Mouse (Mus musculus): ENCODE results near the gene Tubgcp5.
A peak's percentile ranks its signal among the peaks of the same experiment; 100 is the strongest.
"Not testable (repeated sequence)": the region's sequence is repeated elsewhere in the genome, so short reads cannot be mapped to it uniquely, and the experiment has no call there.

Tubgcp5 gene

DNA sequence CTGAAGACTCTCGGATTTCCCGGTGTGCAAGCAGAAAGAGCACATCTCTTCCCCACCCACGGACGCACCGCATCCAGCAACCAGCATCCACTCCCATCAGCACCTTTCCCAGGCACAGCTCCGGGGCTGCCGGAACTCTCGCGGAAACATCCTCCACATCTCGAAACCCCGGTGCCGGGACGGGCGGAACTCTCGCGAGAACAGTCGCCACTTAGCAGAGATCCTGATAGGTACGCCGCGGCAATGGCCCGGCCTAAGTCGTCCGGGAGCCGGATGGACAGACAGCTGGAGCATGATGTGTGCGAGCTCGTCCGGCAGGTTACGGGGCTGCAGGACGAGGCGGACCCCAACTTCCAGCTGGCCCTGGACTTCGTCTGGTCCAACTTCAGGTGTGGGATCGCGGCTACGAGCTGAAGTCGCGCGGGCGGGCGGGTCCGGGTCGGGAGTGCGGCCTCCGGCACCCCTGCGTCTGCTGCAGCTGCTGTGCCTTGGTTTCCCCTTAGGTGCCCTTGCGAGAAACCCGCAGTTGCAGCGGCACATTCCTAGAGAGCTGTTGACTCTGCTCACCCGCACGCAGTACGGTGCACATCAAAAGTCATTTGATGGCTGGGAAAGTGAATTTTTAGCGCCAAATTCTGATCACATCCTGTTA is at the start of gene Tubgcp5:
Gene Tubgcp5, plus strand, starts transcription at position 203 of the 652 bp plus-strand sequence.
- peak; percentile 99 for DNase-seq

DNA sequence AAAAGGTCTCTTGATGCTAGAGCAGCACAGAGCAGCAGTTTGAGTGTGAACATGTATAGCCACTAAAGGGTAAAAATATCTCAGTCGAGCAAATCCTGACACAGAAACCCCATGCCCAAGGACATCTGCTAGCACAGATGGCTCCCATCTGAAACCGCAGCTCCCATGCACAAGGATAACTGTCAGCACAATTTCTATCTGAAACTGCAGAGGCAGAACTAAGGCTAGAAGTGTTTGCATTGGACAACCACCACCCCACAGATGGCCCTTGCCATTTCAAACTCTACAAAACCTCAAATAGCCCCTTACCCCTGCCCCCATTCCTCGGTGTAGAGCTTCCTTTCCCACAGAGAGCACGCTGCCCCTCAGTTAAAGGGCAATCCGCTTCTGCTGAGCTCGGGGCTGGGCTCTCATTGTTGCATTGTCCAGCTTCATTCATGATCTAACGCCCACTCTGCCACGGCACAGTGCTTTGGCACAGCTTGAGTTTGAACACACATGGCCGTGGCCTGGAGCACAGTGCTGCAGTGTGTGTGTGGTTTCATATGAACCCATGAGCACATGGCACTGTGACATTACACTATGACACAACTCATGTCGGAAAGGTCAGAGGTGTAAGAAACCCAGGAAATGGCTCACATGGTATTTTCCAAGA is 49.3 kb upstream of the Tubgcp5 start:
- DNase-seq = peak; percentile 76 to 78

DNA sequence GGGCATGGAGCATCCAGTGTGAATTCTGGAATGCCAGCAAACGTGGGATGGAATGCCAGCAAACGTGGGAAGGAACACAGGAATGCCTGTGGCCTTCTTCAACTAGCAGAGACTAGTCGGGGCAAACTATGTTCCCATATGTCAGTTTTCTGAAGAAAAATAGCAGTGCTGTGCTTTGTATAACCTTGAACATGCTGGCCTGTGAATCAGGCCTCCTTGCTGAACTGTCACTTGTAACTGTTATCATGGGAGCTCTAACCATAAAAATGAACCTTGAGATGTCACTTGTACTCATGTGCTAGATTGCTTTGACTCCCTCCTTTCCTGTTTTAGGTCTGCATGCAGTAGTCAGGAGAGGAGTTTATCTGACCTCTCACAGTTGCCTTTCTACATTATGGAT is 43.1 kb upstream of the Tubgcp5 start:
- no peak for DNase-seq

DNA sequence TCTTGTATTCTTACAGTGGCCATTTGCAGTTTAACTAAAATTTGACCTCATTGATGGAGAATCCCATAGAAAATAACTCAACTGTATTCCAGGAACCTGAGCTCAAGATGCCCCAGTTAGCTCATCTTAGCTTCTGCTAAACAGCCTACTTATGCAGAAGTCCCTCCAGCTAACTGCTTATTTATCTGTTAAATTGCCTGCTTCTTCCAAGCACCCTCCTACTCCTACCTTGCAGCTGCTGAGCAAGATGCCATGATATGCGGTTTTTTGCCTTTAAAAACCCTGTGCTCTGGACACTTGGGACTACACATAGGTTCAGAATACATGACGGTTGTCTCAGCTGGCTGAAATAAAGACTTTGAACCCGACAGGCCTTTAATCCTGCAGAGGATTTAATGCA is 34.6 kb upstream of the Tubgcp5 start:
- DNase-seq = no peak

DNA sequence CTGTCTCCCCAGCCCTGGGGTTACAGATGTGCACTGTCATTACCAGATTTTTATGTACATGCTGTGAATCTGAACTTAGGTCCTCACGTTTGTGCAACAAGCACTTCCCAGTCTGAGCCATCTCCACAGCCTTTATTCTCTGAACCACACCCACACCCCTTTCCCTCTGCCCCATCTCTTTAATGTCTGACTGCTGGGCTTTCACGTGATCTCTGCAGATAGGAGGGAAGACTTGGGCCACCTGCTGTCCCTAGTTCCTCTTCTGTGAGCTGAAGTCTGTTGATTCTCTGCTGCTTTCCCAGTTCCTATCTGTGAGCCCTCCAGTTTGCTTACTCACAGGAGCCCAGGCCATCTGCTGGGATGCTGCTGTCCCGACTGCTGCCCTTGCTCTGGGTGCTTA is 26.0 kb upstream of the Tubgcp5 start, which contains the start of gene Siglech:
Gene Siglech, plus strand, starts transcription at position 253 of the 400 bp plus-strand sequence.
- no peak for DNase-seq

DNA sequence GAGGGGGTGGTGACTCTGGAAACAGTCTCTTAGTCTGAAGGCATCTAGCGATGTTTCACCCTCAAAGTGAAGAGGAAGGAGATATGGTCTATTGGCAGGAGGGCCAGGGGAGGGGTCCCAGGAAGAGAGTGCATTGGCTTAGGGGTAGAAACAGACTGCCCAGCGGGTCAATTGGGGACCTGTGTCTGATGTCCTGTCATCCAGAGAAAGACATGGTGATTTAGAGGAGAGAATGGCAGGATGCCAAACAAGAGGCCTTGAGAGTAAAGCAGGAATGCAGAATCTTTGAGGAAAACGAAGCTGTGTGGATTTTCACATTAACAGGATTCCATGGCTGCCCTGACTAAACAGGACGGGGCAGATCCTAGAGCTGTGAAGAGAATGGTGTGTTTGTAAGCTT is 13.9 kb upstream of the Tubgcp5 start:
- DNase-seq = peak; percentile 31 to 38

DNA sequence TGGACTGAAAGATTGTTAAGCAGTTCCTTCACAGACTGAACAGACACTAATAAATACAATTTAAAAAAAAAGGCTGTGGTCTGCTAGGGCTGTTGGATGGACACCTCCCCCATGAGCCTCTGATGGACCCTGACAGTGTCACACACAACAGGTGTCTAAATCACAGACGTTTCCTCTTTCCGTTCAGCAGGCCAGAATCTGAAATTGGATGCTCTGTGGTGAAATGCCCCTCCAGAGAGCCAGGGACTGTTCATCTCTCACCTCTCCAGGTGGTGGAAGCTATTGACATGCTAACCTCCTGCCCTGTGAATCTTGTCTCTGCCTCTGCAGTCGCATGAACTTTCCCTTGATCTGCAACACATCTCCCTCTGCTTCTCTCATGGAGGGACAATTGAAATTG is 11.5 kb upstream of the Tubgcp5 start:
- no peak for DNase-seq

DNA sequence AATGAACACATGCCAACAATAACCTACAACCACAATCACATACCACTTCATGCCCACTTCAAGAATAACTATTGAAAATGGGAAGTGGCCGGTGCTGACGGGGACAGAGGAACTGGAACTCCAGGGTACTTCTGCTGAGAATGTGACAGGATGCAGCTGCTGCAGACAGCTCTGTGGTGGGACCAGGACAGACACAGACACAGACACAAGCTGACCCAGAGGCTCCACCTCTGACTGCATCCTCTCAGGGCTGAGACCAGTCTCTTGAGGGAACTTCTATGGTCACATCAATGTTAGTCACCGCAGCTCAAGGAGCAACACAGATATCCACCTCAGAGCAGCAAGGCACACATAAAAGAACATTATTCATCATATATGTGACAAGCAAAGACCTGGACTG is 9.4 kb upstream of the Tubgcp5 start:
- no peak for DNase-seq

DNA sequence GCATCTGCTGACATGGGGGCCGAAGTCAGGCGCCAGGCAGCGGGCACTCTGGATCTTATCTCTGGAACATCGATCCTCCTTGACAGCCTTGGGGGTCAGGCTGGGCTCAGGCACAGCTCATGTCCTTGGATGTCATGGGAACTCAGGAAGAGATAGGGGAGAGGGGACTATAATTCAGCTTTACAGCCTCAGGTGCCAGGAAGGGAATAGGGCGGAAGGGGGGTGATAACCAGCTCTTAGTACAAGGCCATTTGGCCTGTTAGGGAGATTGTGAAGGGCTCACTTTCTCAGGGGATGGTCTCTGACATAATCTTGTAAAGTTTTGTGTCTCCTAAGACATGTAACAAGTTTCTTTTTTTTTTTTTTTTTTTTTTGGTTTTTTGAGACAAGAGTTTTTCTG is 3.4 kb upstream of the Tubgcp5 start:
- not testable (repeated sequence) for DNase-seq

DNA sequence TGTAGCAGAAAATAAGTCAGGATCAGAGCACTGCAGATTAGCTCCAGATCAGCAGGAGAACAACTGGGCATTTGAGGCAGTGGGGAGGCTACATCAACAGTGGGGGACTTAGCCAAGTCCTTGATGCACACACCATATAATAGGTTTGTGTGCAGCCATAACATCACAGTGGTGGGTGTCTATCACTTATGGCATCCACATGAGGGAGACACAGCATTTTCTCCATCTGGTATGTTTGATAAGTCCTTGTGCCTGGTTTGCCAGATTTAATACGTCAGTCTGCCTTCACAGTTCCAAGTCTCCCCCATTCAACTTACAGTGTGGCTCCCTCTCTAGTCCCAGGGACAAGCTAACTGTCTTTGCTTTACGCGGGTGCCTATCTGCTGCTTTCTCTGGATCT is 1.7 kb upstream of the Tubgcp5 start:
- no peak for DNase-seq

DNA sequence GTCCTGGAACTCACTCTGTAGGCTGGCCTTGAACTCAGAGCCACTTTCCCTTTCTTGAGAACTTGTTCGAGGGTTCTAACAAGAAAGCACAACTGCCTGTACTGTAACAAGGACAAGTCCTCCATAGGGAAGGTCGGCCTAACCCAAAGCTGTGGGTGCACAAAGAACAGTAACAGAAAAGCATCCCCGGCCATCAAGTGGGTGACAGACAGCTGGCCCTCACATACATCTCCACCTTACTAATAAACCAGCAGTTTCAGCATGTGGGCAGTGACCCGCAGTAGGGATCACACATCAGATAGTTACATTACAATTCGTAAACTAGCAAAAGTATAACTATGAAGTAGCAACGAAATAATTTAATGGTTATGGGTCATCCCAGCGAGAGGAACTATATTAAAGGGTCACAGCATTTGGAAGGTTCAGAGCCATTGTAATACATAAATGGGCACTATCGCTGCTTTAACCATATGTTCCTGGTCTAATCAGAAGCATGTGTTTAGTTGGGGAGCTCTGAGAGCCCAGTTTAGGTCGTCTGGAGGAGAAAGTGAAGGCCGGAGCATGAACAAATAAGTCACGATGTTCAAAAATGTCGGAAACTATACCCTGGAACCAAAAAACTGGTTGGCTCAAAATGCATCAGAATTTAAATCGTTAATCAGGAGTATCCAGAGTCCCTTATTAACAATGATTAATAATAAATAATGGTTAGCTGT is 560 bp upstream of the Tubgcp5 start:
- peak in 1 of 2 experiments; percentile 26 for DNase-seq

DNA sequence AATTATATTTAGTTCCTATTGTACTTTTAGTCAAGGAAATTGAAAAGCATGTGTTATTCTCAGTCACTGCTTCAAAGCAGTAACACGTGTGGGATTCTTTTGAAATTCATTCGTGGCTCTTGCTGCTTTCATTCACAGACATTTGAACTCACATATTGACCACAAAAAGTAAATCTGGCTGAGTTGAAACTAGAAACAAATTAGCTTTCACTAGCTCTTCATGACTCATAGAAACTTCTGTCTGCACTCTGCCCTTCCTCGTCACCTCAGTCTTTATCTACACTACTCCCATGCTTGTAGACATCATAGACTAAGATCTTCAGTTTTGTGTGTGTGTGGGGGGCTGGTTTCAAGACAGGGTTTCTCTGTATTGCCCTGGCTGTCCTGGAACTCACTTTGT is 6.0 kb downstream of the Tubgcp5 start:
- no peak for DNase-seq

DNA sequence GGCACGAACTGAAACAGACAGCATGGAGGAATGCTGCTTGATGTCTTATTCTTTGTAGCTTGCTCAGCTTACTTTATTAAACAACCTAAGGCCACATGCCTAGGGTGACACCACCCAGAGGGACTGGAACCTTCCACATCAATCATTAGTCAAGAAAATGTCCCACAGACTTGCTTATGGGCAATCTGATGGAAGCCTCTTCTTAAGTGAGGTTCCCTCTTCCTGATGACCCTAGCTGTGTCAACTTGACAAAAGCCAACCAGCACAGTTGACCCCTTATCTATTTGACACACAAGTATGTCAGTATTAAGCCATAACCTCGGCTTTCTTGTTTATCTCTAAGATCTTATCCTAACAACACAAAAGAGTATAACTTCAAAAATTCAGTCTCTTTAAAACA is 16.0 kb downstream of the Tubgcp5 start:
- no peak for DNase-seq

DNA sequence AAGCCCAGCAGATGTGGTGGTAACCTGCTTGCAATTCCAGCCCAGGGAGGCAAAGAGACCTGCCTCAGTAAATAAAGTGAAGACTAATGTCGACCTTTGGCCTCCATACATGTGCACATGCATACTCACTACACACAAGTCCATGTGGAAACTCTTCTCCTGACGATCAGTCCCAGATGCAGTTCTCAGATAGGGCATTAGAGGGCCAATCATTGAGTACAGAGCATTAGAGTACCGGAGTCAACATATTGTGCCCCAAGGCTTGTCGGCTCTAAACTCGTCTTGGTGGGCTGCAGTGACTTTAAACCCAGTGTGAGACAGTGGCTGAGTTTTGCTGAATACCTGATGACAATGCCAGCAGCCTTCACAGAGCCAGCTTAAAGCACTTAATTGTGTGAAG is 30.5 kb downstream of the Tubgcp5 start:
- DNase-seq = no peak

DNA sequence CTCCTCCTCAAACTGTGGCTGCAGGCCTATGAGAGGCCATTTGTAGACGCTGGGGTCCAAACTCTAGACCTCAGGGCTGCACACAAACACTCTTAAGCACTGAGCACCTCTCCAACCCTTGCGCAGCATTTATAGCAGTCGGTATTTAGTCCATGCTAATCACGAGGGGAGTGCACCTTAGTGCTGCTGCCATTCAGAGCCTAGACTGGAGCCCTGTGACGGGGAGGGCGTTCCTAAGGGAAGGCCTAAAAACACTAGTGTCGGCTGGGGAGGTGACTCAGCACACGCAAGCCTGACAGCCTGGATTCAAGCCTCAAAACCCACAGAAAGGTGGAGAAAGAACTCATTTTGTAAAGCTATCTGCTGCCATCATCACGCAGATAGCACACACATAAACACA is 33.6 kb downstream of the Tubgcp5 start:
- DNase-seq = no peak

DNA sequence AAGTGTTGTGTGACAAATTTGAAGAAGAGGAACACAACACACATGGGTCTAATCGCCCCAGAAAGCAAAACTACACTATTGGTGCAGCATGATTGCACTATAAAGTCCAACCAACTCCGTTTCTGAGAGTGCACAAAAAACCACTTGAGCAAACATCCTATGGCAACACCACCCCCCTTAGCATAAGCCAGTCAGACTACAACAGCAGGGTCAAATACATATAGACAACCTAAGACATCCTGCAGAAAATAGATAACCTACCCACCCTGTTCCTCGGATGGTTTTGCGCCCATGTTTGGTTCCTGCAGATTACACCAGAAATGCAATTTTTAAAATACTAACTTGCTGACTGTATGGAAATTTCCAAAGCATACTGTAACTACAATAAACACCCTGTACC is 42.9 kb downstream of the Tubgcp5 start:
- DNase-seq = no peak

DNA sequence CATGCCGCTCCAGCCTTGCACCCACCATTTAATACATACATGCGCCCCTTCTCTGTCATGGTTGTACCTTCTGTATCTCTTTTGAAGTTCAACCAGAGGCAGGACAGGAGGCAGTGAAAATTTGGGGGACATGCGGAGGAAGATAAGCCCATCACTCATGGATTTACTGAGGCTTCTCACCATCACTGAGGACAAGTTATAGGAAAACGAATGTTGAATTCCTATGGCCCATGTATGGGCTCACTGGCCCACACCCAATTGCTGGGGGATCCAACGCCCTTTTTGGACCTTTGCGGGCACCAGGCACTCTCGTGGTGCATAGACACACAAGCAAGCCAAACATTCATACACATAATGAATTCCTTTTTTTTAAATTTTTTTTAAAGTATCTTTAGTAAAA is 47.5 kb downstream of the Tubgcp5 start, which contains the start of gene Cyfip1:
Gene Cyfip1, plus strand, starts transcription at position 301 of the 400 bp plus-strand sequence.
- peak; percentile 36 to 44 for DNase-seq

DNA sequence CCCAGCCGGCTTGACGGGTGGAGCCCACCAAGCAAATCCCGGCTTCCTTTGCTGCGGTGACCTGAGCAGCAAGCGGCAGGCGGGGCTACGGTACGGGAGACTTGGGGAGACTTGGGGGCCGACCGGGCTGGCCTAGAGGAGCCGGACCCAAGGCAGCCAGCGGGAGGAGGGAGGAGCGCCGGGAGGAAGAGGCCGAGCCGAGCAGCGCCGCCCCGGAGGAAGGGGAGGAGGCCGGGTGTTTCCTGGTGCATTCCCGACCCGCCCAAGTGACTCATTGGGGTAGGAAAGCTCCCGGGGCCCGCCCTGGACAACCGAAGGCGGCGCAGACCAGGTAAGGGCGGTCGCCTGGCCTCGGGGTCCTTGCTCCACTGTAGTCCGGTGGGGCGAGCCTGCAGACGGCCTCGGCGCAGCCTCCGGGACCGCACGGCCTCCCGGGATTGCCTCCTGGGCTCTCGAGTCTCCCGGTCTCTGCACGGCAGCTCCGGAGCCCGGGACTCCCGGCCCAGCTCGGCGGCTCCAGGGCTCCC is 48.1 kb downstream of the Tubgcp5 start:
- peak; percentile 89 to 94 for DNase-seq

DNA sequence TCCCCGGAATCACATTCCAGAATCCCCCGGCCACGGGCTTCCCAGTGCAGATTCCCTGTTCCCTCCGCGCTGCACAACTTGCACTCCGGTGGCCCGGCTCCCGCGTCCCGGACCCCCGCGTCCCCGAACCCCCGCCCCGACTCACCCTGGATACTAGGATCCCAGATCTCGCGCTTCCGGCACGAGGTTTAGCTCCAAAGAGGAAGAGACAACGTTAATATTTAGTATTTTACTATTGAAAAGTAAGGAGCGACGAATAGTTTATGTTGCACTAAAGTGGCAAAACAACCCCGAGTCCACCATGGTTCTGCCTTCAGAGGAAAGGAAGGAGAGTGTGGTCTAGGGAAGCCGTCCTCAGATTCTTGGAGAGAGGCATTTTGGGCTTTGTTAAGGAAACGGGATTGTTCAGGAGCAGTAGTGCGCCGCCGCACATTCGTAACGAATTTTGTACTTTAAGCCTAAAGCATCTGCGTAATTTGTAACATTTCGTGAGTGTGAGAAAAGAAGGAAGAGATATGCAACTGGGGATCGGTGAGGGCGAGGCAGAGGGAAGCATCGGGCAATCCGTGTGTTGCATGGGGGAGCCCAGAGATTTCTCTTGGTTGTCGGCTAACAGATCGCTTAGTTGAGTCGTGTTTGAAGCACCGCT is 48.7 kb downstream of the Tubgcp5 start:
- peak in 1 of 2 experiments; percentile 47 for DNase-seq

DNA sequence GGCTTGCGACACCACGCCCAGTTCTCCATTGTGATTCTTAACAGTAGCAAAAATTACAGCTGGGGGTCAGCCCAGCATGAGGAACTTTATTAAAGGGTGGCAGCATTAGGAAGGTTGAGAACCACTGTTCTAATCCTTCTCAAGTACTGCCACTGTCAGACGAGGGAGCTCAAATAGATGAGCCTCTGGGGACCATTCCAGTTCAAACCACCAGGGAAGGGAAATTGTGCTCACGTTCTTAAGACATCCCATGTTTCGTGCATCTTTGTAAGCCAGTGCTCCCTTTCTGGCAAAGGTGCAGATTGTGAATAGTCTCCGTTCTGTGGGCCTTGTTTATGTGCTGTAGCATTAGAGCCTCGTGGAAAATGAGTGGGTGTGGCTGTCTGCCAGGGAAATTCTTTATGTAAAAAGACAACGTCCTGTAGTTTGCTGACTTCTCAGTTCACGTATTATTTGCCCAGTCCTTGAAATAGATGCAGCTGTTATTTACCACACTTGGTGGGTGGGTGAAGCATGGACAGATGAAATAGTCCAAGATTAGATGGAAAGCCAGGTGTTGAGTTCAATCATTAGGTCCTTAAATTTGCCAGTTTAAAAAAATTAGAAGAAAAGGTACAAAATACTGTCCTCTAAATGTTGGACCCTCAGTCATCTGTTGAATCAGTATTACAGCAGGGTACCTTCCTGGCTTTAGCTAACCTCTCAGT is 52.8 kb downstream of the Tubgcp5 start:
- DNase-seq = no peak

DNA sequence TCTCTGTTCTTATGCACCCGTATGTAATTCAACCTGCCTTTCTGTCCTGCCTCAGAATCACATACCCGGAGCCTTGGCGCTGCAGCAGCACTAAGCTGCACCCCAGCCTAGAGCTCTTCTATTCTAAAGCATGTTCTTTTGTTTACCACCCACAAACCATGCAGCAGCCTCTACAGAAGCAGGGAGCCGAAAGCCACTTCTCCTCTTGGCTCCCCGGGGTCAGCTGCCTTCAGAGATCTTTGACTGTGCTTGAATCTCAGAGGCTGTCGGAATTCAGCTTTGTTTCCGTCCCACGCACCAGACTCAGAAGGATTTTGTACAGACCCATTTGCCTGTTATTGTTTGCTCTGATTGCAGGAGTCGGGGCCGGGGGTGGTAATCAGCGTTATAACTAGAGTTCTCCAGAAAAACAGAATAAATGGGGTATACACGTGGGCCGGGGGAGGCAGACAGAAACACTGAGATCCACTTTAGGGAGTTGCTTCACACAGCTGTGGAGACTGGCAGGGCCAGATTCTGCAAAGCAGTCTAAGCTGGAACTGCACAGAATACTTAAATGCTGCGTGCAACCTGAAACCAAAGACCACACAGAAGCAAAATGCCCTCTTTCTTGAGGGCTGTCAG is 56.1 kb downstream of the Tubgcp5 start:
- no peak for DNase-seq

DNA sequence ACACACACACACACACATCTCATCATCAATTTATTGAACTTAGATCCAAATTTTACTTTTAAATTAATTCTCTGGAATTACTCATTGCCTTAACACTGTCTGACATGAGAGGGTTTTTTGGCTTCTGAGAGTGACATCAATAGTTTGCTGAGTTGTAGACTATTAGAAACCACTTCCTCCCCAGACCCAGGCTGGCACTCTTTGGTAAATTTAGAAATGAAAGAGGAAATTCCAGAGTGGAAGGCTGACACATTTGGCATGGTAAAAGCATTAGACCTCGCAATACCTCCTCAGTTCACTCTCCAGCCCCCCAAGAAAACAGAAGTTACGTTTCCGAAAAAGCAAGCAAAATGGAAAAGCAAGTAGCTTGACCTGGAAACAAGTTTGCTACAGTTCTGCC is 58.8 kb downstream of the Tubgcp5 start:
- DNase-seq = no peak

Measured in cerebellum, postnatal 10 days (tissue).